Mouse (Mus musculus): Measurements from ENCODE around the gene Col6a3. TPM values are rescaled to one million over a fixed set of nuclear protein-coding genes. Genes with fewer than 3 reads are reported as not detected.

Col6a3 gene
- polyA plus RNA-seq, 1 experiment: 15.3 TPM

DNA sequence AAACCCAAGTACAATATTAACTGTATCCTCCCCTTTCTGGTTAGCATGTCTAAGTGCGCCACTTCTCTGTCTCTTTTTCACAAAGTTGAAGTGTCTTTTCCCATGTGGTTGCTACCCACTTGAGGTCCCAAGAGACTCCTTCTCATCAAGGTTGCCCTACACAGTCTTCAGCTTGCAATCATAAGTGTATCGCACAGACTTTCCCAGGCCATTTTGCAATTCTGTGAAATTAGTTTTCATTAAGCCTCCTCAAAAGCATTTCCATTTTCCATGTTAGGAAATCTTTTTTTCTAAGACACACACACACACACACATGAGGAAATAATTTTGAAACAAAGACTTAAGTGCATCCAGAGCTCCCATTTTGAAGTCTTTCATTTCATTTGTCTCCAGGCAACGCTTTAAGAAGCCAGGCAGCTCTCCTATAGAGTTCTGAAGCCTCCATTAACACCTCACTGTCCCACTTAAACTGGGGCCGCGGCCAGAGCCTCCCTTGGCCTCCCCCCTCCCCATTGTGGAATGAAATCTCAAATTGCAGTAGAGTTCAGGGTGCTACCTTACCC, 7.5 kb downstream of the Col6a3 start:
- Histone ChIP-seq H3K27me3 (replicated peaks; ENCODE audit: control insufficient read depth, insufficient read depth, low read length) (no peaks in the 10 kb centered on the region), H3K36me3 (ENCODE audit: control insufficient read depth, insufficient read depth, low read length) (no peaks in the 10 kb centered on the region), H3K4me1 (ENCODE audit: control insufficient read depth, insufficient read depth, low read length) (peaks cover 2% of the 10 kb centered on the region; the same call in 1 of the 2 replicates), H3K4me3 (ENCODE audit: insufficient read depth, low read depth, low read length) (no peak overlapping the region), H3K27ac (ENCODE audit: insufficient read depth, low read depth, low read length) (no peak overlapping the region)
- TF ChIP-seq POLR2A (IDR thresholded peaks at IDR 0.05; ENCODE audit: low read depth, low read length): no peak
- no peak for TF ChIP-seq CTCF (conservative IDR thresholded peaks at IDR 0.05; ENCODE audit: insufficient read depth, insufficient read length, low read depth, low read length)
- no peak for DNase-seq
- 52% methylated on average over 5 of the region's 5 CpGs for WGBS

DNA sequence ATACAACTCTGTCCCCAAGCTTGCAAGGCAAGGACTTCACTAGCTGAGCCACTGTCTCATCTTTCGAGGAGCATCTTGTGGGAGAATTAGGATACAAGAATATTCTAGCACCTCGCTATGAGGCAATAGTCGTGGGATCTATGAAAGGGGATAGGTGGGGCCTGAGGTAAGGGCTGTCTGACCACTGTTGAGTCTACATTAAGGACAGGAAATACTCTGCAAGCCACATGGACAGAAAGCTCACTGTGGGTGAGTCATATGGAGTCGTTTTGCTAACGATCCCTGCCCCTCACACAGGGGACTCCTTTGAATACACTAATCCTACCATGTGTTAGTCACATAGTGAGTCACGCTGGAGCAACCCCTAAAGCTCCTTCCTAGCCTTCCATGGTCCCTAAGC, 9.1 kb downstream of the Col6a3 start:
- no peak for TF ChIP-seq POLR2A (IDR thresholded peaks at IDR 0.05; ENCODE audit: low read depth, low read length)
- TF ChIP-seq CTCF (conservative IDR thresholded peaks at IDR 0.05; ENCODE audit: insufficient read depth, insufficient read length, low read depth, low read length): no peak
- no peak for DNase-seq
- no peaks in the 10 kb centered on the region for H3K27me3 ChIP-seq (replicated peaks; ENCODE audit: control insufficient read depth, insufficient read depth, low read length)
- no peaks in the 10 kb centered on the region for H3K4me1 ChIP-seq (ENCODE audit: control insufficient read depth, insufficient read depth, low read length)
- no peak overlapping the region for H3K27ac ChIP-seq (ENCODE audit: insufficient read depth, low read depth, low read length)
- H3K36me3 ChIP-seq (ENCODE audit: control insufficient read depth, insufficient read depth, low read length): no peaks in the 10 kb centered on the region
- 57% methylated on average over 6 of the region's 6 CpGs for WGBS
- no peak overlapping the region for H3K4me3 ChIP-seq (ENCODE audit: insufficient read depth, low read depth, low read length)

- H3K36me3 ChIP-seq (ENCODE audit: control insufficient read depth, insufficient read depth, low read length): no peaks in the 10 kb centered on the region
- 65% methylated on average over 6 of the region's 6 CpGs for WGBS
- H3K27me3 ChIP-seq (replicated peaks; ENCODE audit: control insufficient read depth, insufficient read depth, low read length): no peaks in the 10 kb centered on the region
- no peak for DNase-seq
- no peaks in the 10 kb centered on the region for H3K4me1 ChIP-seq (ENCODE audit: control insufficient read depth, insufficient read depth, low read length)
- no peak overlapping the region for H3K4me3 ChIP-seq (ENCODE audit: insufficient read depth, low read depth, low read length)
- no peak overlapping the region for H3K27ac ChIP-seq (ENCODE audit: insufficient read depth, low read depth, low read length)
- TF ChIP-seq POLR2A (IDR thresholded peaks at IDR 0.05; ENCODE audit: low read depth, low read length) (no peak), CTCF (conservative IDR thresholded peaks at IDR 0.05; ENCODE audit: insufficient read depth, insufficient read length, low read depth, low read length) (no peak)
These were observed 13.8 kb downstream of the Col6a3 start for GRCm38 (mm10) chr1:90830006-90830405.

DNA sequence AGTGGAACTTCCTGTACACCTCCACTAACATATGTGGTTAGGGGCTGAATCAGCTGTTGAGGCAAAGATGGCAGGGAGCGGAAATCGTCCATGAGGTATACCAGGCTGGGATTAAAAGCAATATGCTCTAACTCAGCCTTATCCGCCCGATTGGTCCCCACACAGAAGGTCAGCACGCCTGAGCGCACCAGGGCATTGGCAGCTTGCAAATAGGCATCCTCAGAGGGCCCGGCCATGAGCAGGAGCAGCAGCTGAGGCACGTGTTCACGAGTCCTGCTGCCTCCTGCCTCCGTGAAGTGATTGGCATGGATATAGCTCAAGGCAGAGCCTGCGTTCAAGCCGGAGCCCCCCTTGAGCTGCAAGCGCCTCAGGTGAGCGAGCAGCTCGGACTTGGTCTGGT, 30.5 kb downstream of the Col6a3 start:
- H3K36me3 ChIP-seq (ENCODE audit: control insufficient read depth, insufficient read depth, low read length): no peaks in the 10 kb centered on the region
- no peak overlapping the region for H3K27ac ChIP-seq (ENCODE audit: insufficient read depth, low read depth, low read length)
- no peaks in the 10 kb centered on the region for H3K4me1 ChIP-seq (ENCODE audit: control insufficient read depth, insufficient read depth, low read length)
- 46% methylated on average over 15 of the region's 15 CpGs for WGBS
- H3K4me3 ChIP-seq (ENCODE audit: insufficient read depth, low read depth, low read length): no peak overlapping the region
- TF ChIP-seq CTCF (conservative IDR thresholded peaks at IDR 0.05; ENCODE audit: insufficient read depth, insufficient read length, low read depth, low read length) (no peak), POLR2A (IDR thresholded peaks at IDR 0.05; ENCODE audit: low read depth, low read length) (no peak)
- DNase-seq: no peak
- no peaks in the 10 kb centered on the region for H3K27me3 ChIP-seq (replicated peaks; ENCODE audit: control insufficient read depth, insufficient read depth, low read length)

DNA sequence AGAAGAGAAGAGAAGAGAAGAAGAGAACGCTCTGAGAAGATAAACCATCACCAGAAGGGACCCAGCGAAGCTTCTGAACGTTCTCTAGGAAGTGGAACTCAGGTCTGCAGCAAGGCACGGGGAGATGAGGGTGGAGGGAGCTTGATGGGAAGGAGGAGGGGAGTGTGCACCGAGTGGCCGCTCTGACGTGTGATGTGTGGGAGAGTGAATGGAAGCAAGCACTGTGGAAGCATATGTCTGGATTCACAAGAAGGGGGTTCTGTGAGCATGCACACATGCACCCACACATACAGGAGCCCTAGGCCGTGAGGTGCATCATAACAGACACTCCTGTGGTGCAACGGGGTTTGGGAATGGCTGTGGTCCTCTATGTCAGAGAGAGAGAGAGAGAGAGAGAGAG, 34.8 kb downstream of the Col6a3 start:
- no peaks in the 10 kb centered on the region for H3K36me3 ChIP-seq (ENCODE audit: control insufficient read depth, insufficient read depth, low read length)
- DNase-seq: no peak
- TF ChIP-seq POLR2A (IDR thresholded peaks at IDR 0.05; ENCODE audit: low read depth, low read length) (no peak), CTCF (conservative IDR thresholded peaks at IDR 0.05; ENCODE audit: insufficient read depth, insufficient read length, low read depth, low read length) (no peak)
- WGBS: 55% methylated on average over 9 of the region's 9 CpGs
- no peak overlapping the region for H3K4me3 ChIP-seq (ENCODE audit: insufficient read depth, low read depth, low read length)
- H3K4me1 ChIP-seq (ENCODE audit: control insufficient read depth, insufficient read depth, low read length): no peaks in the 10 kb centered on the region
- no peaks in the 10 kb centered on the region for H3K27me3 ChIP-seq (replicated peaks; ENCODE audit: control insufficient read depth, insufficient read depth, low read length)
- H3K27ac ChIP-seq (ENCODE audit: insufficient read depth, low read depth, low read length): no peak overlapping the region

DNA sequence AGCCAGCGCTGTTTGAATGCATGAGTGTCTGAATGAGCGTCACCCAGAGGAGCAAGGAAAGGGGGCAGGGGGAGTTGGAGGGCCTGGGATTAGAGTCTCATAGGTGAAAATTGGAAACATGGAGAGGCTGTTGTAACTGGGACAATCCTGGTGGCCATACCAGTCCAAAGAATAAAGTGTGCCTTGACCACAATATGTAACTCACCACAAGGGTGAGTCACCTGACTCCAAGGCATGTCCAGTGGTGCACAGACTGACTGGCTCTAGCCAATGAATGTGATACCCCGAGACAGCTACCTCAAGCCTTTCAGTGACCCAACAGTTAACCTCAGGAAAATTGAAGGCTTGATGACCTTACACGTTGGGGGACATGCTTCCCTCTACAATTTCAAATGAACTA, 40.7 kb downstream of the Col6a3 start:
- no peaks in the 10 kb centered on the region for H3K27me3 ChIP-seq (replicated peaks; ENCODE audit: control insufficient read depth, insufficient read depth, low read length)
- TF ChIP-seq CTCF (conservative IDR thresholded peaks at IDR 0.05; ENCODE audit: insufficient read depth, insufficient read length, low read depth, low read length) (no peak), POLR2A (IDR thresholded peaks at IDR 0.05; ENCODE audit: low read depth, low read length) (no peak)
- no peak overlapping the region for H3K27ac ChIP-seq (ENCODE audit: insufficient read depth, low read depth, low read length)
- DNase-seq: no peak
- H3K4me1 ChIP-seq (ENCODE audit: control insufficient read depth, insufficient read depth, low read length): no peaks in the 10 kb centered on the region
- no peak overlapping the region for H3K4me3 ChIP-seq (ENCODE audit: insufficient read depth, low read depth, low read length)
- H3K36me3 ChIP-seq (ENCODE audit: control insufficient read depth, insufficient read depth, low read length): no peaks in the 10 kb centered on the region
- WGBS: 79% methylated on average over 4 of the region's 4 CpGs

DNA sequence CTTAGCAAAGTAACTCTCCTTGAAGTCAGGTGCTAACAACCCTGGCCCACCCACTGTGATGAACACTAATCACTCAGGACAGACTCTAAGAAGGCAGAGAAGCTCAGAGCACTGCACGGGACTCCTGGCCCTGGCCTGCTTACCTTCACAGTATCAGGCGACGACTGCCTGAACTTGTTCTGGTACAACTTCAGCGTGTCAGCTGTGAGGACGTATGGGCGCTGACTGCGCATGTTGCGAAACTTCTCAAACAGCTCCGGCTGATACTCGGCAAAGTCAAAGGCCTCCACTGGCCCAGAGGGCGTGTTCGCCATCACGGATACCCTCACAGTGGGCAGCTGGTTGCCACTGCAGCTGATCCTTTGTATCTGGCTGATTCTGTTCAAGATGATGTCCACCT, 42.7 kb downstream of the Col6a3 start:
- Histone ChIP-seq H3K27me3 (replicated peaks; ENCODE audit: control insufficient read depth, insufficient read depth, low read length) (no peaks in the 10 kb centered on the region), H3K36me3 (ENCODE audit: control insufficient read depth, insufficient read depth, low read length) (no peaks in the 10 kb centered on the region), H3K4me3 (ENCODE audit: insufficient read depth, low read depth, low read length) (no peak overlapping the region), H3K4me1 (ENCODE audit: control insufficient read depth, insufficient read depth, low read length) (no peaks in the 10 kb centered on the region), H3K27ac (ENCODE audit: insufficient read depth, low read depth, low read length) (no peak overlapping the region)
- TF ChIP-seq POLR2A (IDR thresholded peaks at IDR 0.05; ENCODE audit: low read depth, low read length): no peak
- TF ChIP-seq CTCF (conservative IDR thresholded peaks at IDR 0.05; ENCODE audit: insufficient read depth, insufficient read length, low read depth, low read length): no peak
- 81% methylated on average over 13 of the region's 13 CpGs for WGBS
- no peak for DNase-seq

Data from kidney, adult 2 months (tissue).